Mouse (Mus musculus) stomach, embryonic 16.5 days (tissue): ENCODE measurements around the gene Atp2a1. TPM values are rescaled to one million over a fixed set of nuclear protein-coding genes. Genes with fewer than 3 reads are reported as not detected.

Experiments
- ATAC-seq: fragments of 200-750 bp; cut with Nextera tagmentation; 2 replicates; pipeline ENCODE4 v1.8.0; 2017; ENCODE audit warnings: moderate number of reproducible peaks, moderate TSS enrichment; ENCODE audit not compliant: insufficient read depth, low FRiP score
- H3K27ac ChIP-seq: fragments of 300-500 bp; sonication (generic); 2 replicates; pipeline ENCODE4 v1.5.1; 2014; ENCODE audit warnings: low read length
- H3K27me3 ChIP-seq: fragments of 300-500 bp; sonication (generic); 2 replicates; pipeline ENCODE4 v1.6.1; 2014; ENCODE audit warnings: low read length, control low read depth, mixed read lengths; ENCODE audit not compliant: control insufficient read depth, insufficient read depth
- H3K36me3 ChIP-seq: fragments of 300-500 bp; sonication (generic); 2 replicates; pipeline ENCODE4 v1.6.1; 2014; ENCODE audit warnings: low read length; ENCODE audit not compliant: control insufficient read depth, insufficient read depth
- H3K4me1 ChIP-seq: fragments of 300-500 bp; sonication (generic); 2 replicates; pipeline ENCODE4 v1.6.1; 2014; ENCODE audit warnings: low read length, control low read depth, mixed read lengths; ENCODE audit not compliant: control insufficient read depth, insufficient read depth
- H3K4me2 ChIP-seq: fragments of 300-500 bp; sonication (generic); 2 replicates; pipeline ENCODE4 v1.6.1; 2014; ENCODE audit warnings: low read depth, low read length, mixed read lengths
- H3K4me3 ChIP-seq: fragments of 300-500 bp; sonication (generic); replicated peaks from 2 replicates; pipeline ENCODE4 v1.5.1; 2014; ENCODE audit warnings: mild to moderate bottlenecking, low read length
- H3K9ac ChIP-seq: fragments of 300-500 bp; sonication (generic); 2 replicates; pipeline ENCODE4 v1.6.1; 2014; ENCODE audit warnings: low read length
- H3K9me3 ChIP-seq: fragments of 300-500 bp; sonication (generic); replicated peaks from 2 replicates; pipeline ENCODE4 v1.6.1; 2016; ENCODE audit warnings: low read length, control low read depth; ENCODE audit not compliant: control insufficient read depth
- WGBS: fragments of 180-500 bp; shearing (Covaris S2); extraction: QIAGEN DNeasy Blood & Tissue Kit; methylation state at CpG from one replicate; pipeline ENCODE4 v1.1.7; 2014; 5-methylcytosine and 5-hydroxymethylcytosine counted together
- polyA plus RNA-seq: library from polyadenylated mRNA; unstranded; fragments of >200 nt; fragmentation: Nextera tagmentation; extraction: Ambion mirVana; gene quantifications from 2 replicates; pipeline ENCODE4 v1.2.1, GENCODE M21; 2015

Atp2a1 gene
- 4.0 and 110 TPM in 2 replicates for polyA plus RNA-seq

DNA sequence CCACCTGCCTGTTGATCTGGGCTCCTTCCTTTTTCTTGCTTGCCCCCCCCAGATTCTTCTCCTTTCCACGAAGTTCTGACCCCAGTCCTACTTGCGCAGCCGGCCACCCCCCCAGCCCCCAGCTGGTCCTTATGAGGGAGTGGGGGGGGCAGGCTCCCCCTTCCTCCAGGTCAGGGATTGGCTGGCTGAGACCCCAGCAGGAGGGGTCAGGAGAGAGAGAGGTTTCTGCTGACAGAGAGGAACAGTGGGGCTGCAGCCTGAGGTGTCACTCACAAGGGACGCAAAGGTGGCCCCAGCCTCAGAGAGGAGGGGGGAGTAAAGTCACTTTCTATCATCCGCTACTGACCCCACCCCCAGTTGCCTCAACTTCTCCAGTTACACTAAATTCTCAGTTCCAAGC lies at the start of gene Atp2a1:
Gene Atp2a1, minus strand, starts transcription at position 105 of the 400 bp plus-strand sequence.
- Histone ChIP-seq H3K9ac (peak within 1 kb of the TSS; percentile 31; the same call in 1 of the 2 replicates), H3K9me3 (no peaks in the 10 kb centered on the region), H3K4me3 (no peak within 1 kb of the TSS), H3K27ac (no peak within 1 kb of the TSS), H3K4me1 (peaks cover 17% of the 10 kb centered on the region), H3K27me3 (no peaks in the 10 kb centered on the region), H3K36me3 (0 out of 2 replicates have a peak, but pooled peaks cover 7% of the 10 kb centered on the region), H3K4me2 (no peak within 1 kb of the TSS)
- ATAC-seq: no peak
- 52% methylated on average over 5 of the region's 5 CpGs for WGBS

- no peak overlapping the region for H3K4me2 ChIP-seq
- WGBS: 75% methylated on average over 3 of the region's 3 CpGs
- H3K4me3 ChIP-seq: no peak overlapping the region
- H3K27me3 ChIP-seq: no peaks in the 10 kb centered on the region
- no peaks in the 10 kb centered on the region for H3K36me3 ChIP-seq
- no peaks in the 10 kb centered on the region for H3K4me1 ChIP-seq
- no peak for ATAC-seq
- H3K9me3 ChIP-seq: no peaks in the 10 kb centered on the region
- no peak overlapping the region for H3K27ac ChIP-seq
- H3K9ac ChIP-seq: no peak overlapping the region
Observed at GRCm38 (mm10) chr7:126511287-126511686, 48.4 kb upstream of the Atp2a1 start.

GRCm38 (mm10) chr7:126507126-126507778 lies 44.3 kb upstream of the Atp2a1 start:
- Histone ChIP-seq H3K27ac (no peak overlapping the region), H3K9ac (no peak overlapping the region), H3K36me3 (no peaks in the 10 kb centered on the region), H3K4me2 (no peak overlapping the region), H3K4me1 (no peaks in the 10 kb centered on the region), H3K9me3 (no peaks in the 10 kb centered on the region), H3K27me3 (no peaks in the 10 kb centered on the region), H3K4me3 (no peak overlapping the region)
- 67% methylated on average over 8 of the region's 8 CpGs for WGBS
- no peak for ATAC-seq

DNA sequence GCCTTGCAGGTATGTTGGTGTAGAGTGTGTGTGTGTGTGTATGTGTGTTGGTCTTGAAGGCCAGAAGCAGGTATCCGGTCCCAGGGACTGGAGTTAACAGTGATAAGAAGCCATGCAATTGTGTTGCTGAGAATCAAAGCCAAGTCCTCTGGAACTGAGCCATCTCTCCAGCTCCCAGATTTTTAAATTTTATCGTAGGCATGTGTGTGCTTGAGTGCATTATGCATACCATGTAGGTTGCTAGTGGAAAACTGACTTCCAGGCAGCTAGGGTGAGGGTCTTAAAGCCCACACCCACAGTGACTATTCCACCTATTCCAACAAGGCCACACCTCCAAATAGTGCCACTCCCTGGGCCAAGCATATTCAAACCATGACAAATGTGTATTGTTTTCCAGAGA lies 42.0 kb upstream of the Atp2a1 start:
- H3K4me3 ChIP-seq: no peak overlapping the region
- no peak overlapping the region for H3K9ac ChIP-seq
- no peak overlapping the region for H3K4me2 ChIP-seq
- no peaks in the 10 kb centered on the region for H3K9me3 ChIP-seq
- H3K4me1 ChIP-seq: peaks cover 5% of the 10 kb centered on the region; the same call in 1 of the 2 replicates
- WGBS: 71% methylated on average over 2 of the region's 2 CpGs
- H3K27ac ChIP-seq: no peak overlapping the region
- no peak for ATAC-seq
- H3K27me3 ChIP-seq: no peaks in the 10 kb centered on the region
- H3K36me3 ChIP-seq: peaks cover 12% of the 10 kb centered on the region

DNA sequence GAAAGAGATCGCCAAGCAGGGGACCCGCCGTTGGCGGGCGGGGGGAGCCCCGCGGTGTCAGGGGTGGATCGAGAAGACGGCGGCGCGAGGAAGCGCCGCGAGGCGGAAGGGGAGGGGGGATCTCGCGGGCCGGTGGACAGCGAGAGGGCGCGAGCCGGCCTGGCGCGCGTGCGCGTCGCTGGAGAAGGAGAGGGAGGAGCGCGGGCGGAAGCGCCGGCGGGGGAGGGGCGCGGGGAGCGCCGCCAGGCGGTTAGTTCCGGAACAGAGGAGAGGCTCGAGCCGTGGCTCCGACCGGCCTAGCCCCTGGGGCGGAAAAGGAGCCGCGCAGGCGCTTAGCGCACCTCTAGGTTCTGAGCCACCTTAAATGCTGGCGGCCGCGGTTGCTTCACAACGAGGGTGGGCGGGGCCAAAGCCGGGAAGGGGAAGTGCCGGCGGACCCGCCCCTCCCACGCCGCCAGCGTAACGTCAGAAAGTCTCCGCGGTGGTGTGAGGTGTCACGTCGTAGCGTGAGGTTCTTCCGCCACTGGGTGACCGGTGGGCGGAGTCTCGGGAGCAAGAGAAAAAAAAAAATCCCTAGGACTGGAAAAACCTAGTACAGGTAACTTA lies 40.5 kb upstream of the Atp2a1 start, which contains the start of gene Atxn2l:
Gene Atxn2l, minus strand, starts transcription at position 165 of the 606 bp plus-strand sequence.
- WGBS: under 1% methylated on average over 52 of the region's 72 CpGs
- Histone ChIP-seq H3K9me3 (no peaks in the 10 kb centered on the region), H3K27me3 (no peaks in the 10 kb centered on the region), H3K9ac (peak within 1 kb of the TSS; percentile 100), H3K4me1 (peaks cover 5% of the 10 kb centered on the region; the same call in 1 of the 2 replicates), H3K36me3 (peaks cover 12% of the 10 kb centered on the region), H3K4me3 (peak within 1 kb of the TSS; percentile 94), H3K27ac (peak within 1 kb of the TSS; percentile 99), H3K4me2 (peak within 1 kb of the TSS; percentile 78)
- peak; percentile 92 for ATAC-seq

DNA sequence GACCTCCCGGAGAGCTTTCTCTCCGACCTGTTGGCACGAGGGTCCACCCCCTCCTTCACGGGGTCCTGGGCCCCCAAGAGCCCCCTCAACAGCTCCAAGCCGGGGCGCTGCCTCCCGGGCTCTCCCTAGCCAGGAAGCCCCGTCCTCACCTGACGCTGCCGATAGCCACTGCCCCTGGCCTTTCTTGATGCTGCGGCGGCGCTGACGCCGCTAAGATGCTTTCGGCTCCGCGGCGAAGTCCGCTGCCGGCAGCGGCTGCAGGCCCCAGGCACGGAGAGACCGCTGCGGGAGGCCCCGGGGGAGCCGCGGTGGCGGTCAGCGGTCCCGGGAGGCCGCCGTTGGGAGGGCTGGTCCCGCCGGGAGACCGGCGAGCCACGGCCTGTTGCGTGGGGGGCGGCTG lies 39.8 kb upstream of the Atp2a1 start:
- Histone ChIP-seq H3K4me3 (peak overlapping the region; percentile 94), H3K27me3 (no peaks in the 10 kb centered on the region), H3K4me2 (peak overlapping the region; percentile 39), H3K9ac (peak overlapping the region; percentile 100), H3K9me3 (no peaks in the 10 kb centered on the region), H3K4me1 (peaks cover 5% of the 10 kb centered on the region; the same call in 1 of the 2 replicates), H3K27ac (peak overlapping the region; percentile 99), H3K36me3 (peaks cover 12% of the 10 kb centered on the region)
- WGBS: under 1% methylated on average over 40 of the region's 40 CpGs
- no peak for ATAC-seq

DNA sequence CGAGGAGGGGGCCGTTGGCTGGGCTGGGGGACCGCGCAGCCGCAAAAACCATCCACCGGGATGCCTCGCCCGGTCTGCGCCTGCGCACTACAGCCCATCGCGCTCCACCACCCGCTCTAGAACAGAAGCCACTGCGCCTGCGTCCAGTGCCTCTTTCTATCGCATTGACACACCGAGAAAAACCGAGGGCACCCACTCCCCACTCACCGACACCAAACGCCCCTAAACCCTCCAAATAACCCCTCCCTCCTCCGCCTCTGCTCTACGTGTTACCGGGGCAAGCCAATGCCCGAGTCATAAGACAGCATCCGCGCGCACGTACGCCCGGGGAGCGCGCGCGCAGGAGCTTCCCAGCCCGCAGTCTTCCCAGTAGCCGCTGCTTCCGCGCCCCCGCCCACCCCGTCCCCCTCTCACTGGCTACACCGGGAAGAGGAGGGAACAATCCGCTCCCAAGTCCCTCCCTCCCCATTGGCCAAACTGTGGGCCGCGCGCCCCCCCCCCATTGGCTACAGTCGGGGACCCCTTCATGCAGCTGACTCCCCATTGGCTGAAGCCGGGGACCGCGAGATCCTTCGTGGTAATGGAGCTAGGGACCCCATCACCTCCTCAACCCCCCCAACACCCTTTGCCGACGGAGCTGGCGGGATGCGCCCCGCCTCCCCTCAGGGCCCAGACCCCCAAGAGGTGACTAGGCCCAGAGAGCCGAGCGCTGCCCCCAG lies 39.3 kb upstream of the Atp2a1 start:
- H3K4me1 ChIP-seq: peaks cover 5% of the 10 kb centered on the region; the same call in 1 of the 2 replicates
- ATAC-seq: peak; percentile 92
- WGBS: under 1% methylated on average over 57 of the region's 57 CpGs
- peak overlapping the region; percentile 99 for H3K27ac ChIP-seq
- H3K4me2 ChIP-seq: peak overlapping the region; percentile 97
- peaks cover 15% of the 10 kb centered on the region for H3K36me3 ChIP-seq
- no peaks in the 10 kb centered on the region for H3K9me3 ChIP-seq
- peak overlapping the region; percentile 94 for H3K4me3 ChIP-seq
- no peaks in the 10 kb centered on the region for H3K27me3 ChIP-seq
- peak overlapping the region; percentile 100 for H3K9ac ChIP-seq

- 3% methylated on average over 9 of the region's 9 CpGs for WGBS
- H3K4me1 ChIP-seq: peaks cover 5% of the 10 kb centered on the region; the same call in 1 of the 2 replicates
- peak overlapping the region; percentile 97 for H3K4me2 ChIP-seq
- H3K27me3 ChIP-seq: no peaks in the 10 kb centered on the region
- H3K9me3 ChIP-seq: no peaks in the 10 kb centered on the region
- H3K27ac ChIP-seq: peak overlapping the region; percentile 99
- peaks cover 15% of the 10 kb centered on the region for H3K36me3 ChIP-seq
- H3K4me3 ChIP-seq: peak overlapping the region; percentile 94
- ATAC-seq: no peak
- H3K9ac ChIP-seq: peak overlapping the region; percentile 100
Observed at GRCm38 (mm10) chr7:126501684-126502022, 38.7 kb upstream of the Atp2a1 start.

DNA sequence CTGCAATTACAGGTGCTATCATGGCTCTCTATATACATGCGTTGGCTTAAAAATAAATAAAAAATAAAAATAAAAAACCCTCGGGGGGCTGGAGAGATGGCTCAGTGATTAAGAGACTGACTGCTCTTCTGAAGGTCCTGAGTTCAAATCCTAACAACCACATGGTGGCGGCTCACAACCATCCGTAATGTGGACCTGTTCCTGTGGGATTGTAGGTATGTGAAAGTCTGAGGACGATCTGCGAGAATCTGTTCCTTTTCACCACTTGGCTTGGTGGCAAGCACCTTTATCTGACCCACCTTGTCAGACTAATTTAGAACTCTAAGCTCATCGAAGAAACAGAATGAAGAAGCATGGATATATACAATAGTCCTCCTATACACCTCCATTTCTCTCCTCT lies 36.5 kb upstream of the Atp2a1 start:
- Histone ChIP-seq H3K9me3 (no peaks in the 10 kb centered on the region), H3K36me3 (peaks cover 31% of the 10 kb centered on the region), H3K9ac (no peak overlapping the region), H3K27ac (no peak overlapping the region), H3K27me3 (no peaks in the 10 kb centered on the region), H3K4me2 (no peak overlapping the region), H3K4me1 (peaks cover 5% of the 10 kb centered on the region; the same call in 1 of the 2 replicates), H3K4me3 (no peak overlapping the region)
- no peak for ATAC-seq
- 92% methylated on average over 7 of the region's 7 CpGs for WGBS
